Mouse (Mus musculus) CH12.LX (cell line): Measurements from ENCODE around the gene Dync1i1. TPM values are rescaled to one million over a fixed set of nuclear protein-coding genes. Genes with fewer than 3 reads are reported as not detected.

Experiments used
- DNase-seq: peaks from one replicate; pipeline ENCODE4 v3.0.0-alpha.2; 2013; ENCODE audit errors: extremely low read depth
- H3K27ac ChIP-seq: 2 replicates; pipeline ENCODE4 v1.5.1; 2012; ENCODE audit warnings: low read depth, mild to moderate bottlenecking, control low read depth, moderate library complexity; ENCODE audit not compliant: insufficient read depth
- H3K27me3 ChIP-seq: replicated peaks from 2 replicates; pipeline ENCODE3; 2012; ENCODE audit warnings: inconsistent platforms
- H3K36me3 ChIP-seq, 2 experiments: replicated peaks in 1 of 2; 2 replicates each; pipeline versions ENCODE3 to v1.6.1; 2012; ENCODE audit warnings: inconsistent platforms in 1 of 2, low read length in 1 of 2, mild to moderate bottlenecking in 1 of 2, mixed read lengths in 1 of 2, moderate library complexity in 1 of 2; ENCODE audit not compliant: control insufficient read depth in 1 of 2, insufficient read depth in 1 of 2
- H3K4me1 ChIP-seq, 2 experiments: 2 replicates each; pipeline ENCODE4 v1.6.1; 2012; ENCODE audit warnings: inconsistent platforms in 1 of 2, moderate library complexity in 1 of 2; ENCODE audit not compliant: insufficient read depth in 2 of 2, control insufficient read depth in 1 of 2
- H3K4me2 ChIP-seq: 2 replicates; pipeline ENCODE4 v1.6.1; 2012; ENCODE audit warnings: low read depth, mild to moderate bottlenecking, control low read depth; ENCODE audit not compliant: poor library complexity, insufficient read depth, severe bottlenecking
- H3K4me3 ChIP-seq, 3 experiments: fragments of 150-350 bp in 1 of 3; sonication (generic) in 1 of 3; replicated peaks in 1 of 3; 2 replicates each; pipeline versions ENCODE3 to v1.5.1; 2011 to 2012; ENCODE audit warnings: low read depth in 2 of 3, low read length in 2 of 3, mild to moderate bottlenecking in 2 of 3, moderate library complexity in 2 of 3, control low read depth in 1 of 3, improper control_type of control experiment in 1 of 3, inconsistent platforms in 1 of 3, mixed read lengths in 1 of 3; ENCODE audit not compliant: poor library complexity in 1 of 3
- H3K79me2 ChIP-seq: replicated peaks from 2 replicates; pipeline ENCODE4 v1.6.1; 2012; ENCODE audit warnings: mild to moderate bottlenecking, moderate library complexity; ENCODE audit not compliant: control insufficient read depth, poor library complexity, insufficient read depth, severe bottlenecking; ENCODE audit errors: extremely low read depth
- H3K9ac ChIP-seq: 2 replicates; pipeline ENCODE4 v1.6.1; 2012; ENCODE audit warnings: low read depth, mild to moderate bottlenecking, control low read depth, moderate library complexity; ENCODE audit not compliant: insufficient read depth
- H3K9me3 ChIP-seq: replicated peaks from 2 replicates; pipeline ENCODE3; 2012; ENCODE audit warnings: low read length, inconsistent platforms, mixed read lengths
- E2F4 ChIP-seq: IDR thresholded peaks from 2 replicates; pipeline ENCODE4 v1.6.1; 2011; ENCODE audit warnings: low read depth, low read length, improper control_type of control experiment; ENCODE audit not compliant: insufficient replicate concordance
- ETS1 ChIP-seq: conservative IDR thresholded peaks from 2 replicates; pipeline ENCODE4 v1.6.1; 2012; ENCODE audit warnings: low read depth, mild to moderate bottlenecking, inconsistent platforms, low read length, improper control_type of control experiment, moderate library complexity
- JUN ChIP-seq: IDR thresholded peaks from 2 replicates; pipeline ENCODE4 v1.6.1; 2011; ENCODE audit warnings: low read depth, mild to moderate bottlenecking, low read length, improper control_type of control experiment, moderate library complexity; ENCODE audit not compliant: insufficient read depth
- JUND ChIP-seq: conservative IDR thresholded peaks from 2 replicates; pipeline ENCODE4 v1.6.1; 2011; ENCODE audit warnings: low read depth, low read length, improper control_type of control experiment
- MAX ChIP-seq: IDR thresholded peaks from 2 replicates; pipeline ENCODE4 v1.6.1; 2011; ENCODE audit warnings: low read length, improper control_type of control experiment
- MEF2A ChIP-seq: IDR thresholded peaks from 2 replicates; pipeline ENCODE4 v1.6.1; 2014; ENCODE audit warnings: low read depth, mild to moderate bottlenecking, inconsistent platforms, low read length, improper control_type of control experiment, borderline replicate concordance
- RAD21 ChIP-seq: IDR thresholded peaks from 2 replicates; pipeline ENCODE4 v1.6.1; 2011; ENCODE audit warnings: low read depth, mild to moderate bottlenecking, low read length, improper control_type of control experiment, moderate library complexity
- SMC3 ChIP-seq: IDR thresholded peaks from 2 replicates; pipeline ENCODE4 v1.6.1; 2011; ENCODE audit warnings: low read depth, low read length, improper control_type of control experiment
- TBP ChIP-seq: conservative IDR thresholded peaks from 2 replicates; pipeline ENCODE4 v1.6.1; 2011; ENCODE audit warnings: low read depth, low read length, improper control_type of control experiment
- TCF12 ChIP-seq: IDR thresholded peaks from 2 replicates; pipeline ENCODE4 v1.6.1; 2014; ENCODE audit warnings: low read depth, mild to moderate bottlenecking, inconsistent platforms, low read length, improper control_type of control experiment
- ZKSCAN1 ChIP-seq: IDR thresholded peaks from 2 replicates; pipeline ENCODE4 v1.6.1; 2012; ENCODE audit warnings: low read depth, inconsistent platforms, low read length, improper control_type of control experiment, borderline replicate concordance
- ZMIZ1 ChIP-seq: IDR thresholded peaks from 2 replicates; pipeline ENCODE4 v1.6.1; 2012; ENCODE audit warnings: low read depth, mild to moderate bottlenecking, inconsistent platforms, low read length, improper control_type of control experiment
- dilution Hi-C: fragments of 300-500 bp; cut with MboI; formaldehyde crosslinking; loops from 2 replicates; pipeline ENCODE4 v1.14.3; 2020; ENCODE audit warnings: low sequenced_read_pairs; ENCODE audit not compliant: extremely low pct_unique_long_range_greater_than_20kb, extremely low pct_ligation_motif_present
- in situ Hi-C: fragments of 300-500 bp; cut with MboI; formaldehyde crosslinking; loops from 3 replicates; pipeline ENCODE4 v1.14.3; 2019; ENCODE audit warnings: low sequenced_read_pairs, low pct_ligation_motif_present, low pct_unique_long_range_greater_than_20kb, mixed read lengths
- polyA plus RNA-seq: library from polyadenylated mRNA; unstranded; fragments of >175 nt; gene quantifications from 2 replicates; pipeline ENCODE4 v1.2.1, GENCODE M21; 2012; ENCODE audit warnings: low read depth; ENCODE audit not compliant: insufficient read length
- total RNA-seq, 2 experiments: library from RNA; depleted of rRNA; stranded (reverse); fragments of 300-350 nt in 1 of 2; fragments of >200 nt in 1 of 2; gene quantifications; 2 replicates each; pipeline ENCODE4 v1.2.3; 2012 to 2014

Dync1i1 gene
- total and polyA plus RNA-seq, 3 experiments, result not detected

- no peaks in the 10 kb centered on the region for H3K79me2 ChIP-seq
- no peak overlapping the region for H3K4me2 ChIP-seq
- H3K27me3 ChIP-seq, result no peaks in the 10 kb centered on the region
- in situ Hi-C loops (no loop called here), dilution Hi-C loops (no loop called here)
- DNase-seq, result no peak
- H3K27ac ChIP-seq, result no peak overlapping the region
- no peaks in the 10 kb centered on the region; a peak in 1 of 4 replicates for H3K4me1 ChIP-seq
- no peaks in the 10 kb centered on the region for H3K9me3 ChIP-seq
- TF ChIP-seq ETS1, result no peak
- no peak for TF ChIP-seq ZMIZ1
- no peak for TF ChIP-seq SMC3
- TF ChIP-seq MEF2A, result no peak
- TF ChIP-seq, all 38 proteins: peak for 0
- Histone ChIP-seq H3K9ac (no peak overlapping the region), H3K4me3 (no peak overlapping the region), H3K36me3 (no peaks in the 10 kb centered on the region)
These were observed 82.6 kb downstream of the Dync1i1 start for GRCm38 (mm10) chr6:5808008-5808421.

DNA sequence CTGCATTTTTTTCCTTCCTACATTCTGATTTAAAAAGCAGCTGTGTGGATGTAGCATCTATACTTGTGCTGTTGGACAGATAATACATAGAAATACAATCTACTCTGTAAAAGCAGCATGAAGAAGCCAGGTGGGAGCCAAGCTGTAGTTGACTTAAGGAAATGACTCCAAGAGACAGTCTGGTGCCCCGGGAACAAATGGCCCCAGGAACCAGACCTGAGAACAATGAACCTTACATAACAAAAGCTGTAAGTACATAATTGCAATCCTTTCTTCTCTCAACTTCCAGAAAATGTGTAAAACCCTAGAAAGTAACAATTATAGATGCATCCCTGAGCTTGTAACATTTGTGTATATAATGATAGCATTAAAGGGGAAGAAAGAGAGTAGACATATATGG lies 86.6 kb downstream of the Dync1i1 start:
- no peak for DNase-seq
- no peaks in the 10 kb centered on the region; a peak in 1 of 4 replicates for H3K4me1 ChIP-seq
- H3K4me2 ChIP-seq, result no peak overlapping the region
- TF ChIP-seq JUN, result no peak
- no peak for TF ChIP-seq TBP
- TF ChIP-seq RAD21, result no peak
- no peak for TF ChIP-seq ZKSCAN1
- TF ChIP-seq TCF12, result no peak
- TF ChIP-seq MEF2A, result no peak
- in situ Hi-C loops (no loop called here), dilution Hi-C loops (no loop called here)
- no peak overlapping the region for H3K9ac ChIP-seq
- no peaks in the 10 kb centered on the region for H3K36me3 ChIP-seq
- no peak overlapping the region for H3K27ac ChIP-seq
- H3K4me3 ChIP-seq, result no peak overlapping the region
- H3K79me2 ChIP-seq, result no peaks in the 10 kb centered on the region
- H3K9me3 ChIP-seq, result no peaks in the 10 kb centered on the region
- H3K27me3 ChIP-seq, result no peaks in the 10 kb centered on the region

- dilution Hi-C loops, result no loop called here
These were observed 94.2 kb downstream of the Dync1i1 start for GRCm38 (mm10) chr6:5819674-5820073.

More at GRCm38 (mm10) chr6:5819674-5820073, 94.2 kb downstream of the Dync1i1 start:
- H3K4me3 ChIP-seq, result no peak overlapping the region
- in situ Hi-C loops, result no loop called here
- H3K4me2 ChIP-seq, result no peak overlapping the region
- TF ChIP-seq E2F4 (no peak), JUND (no peak), MAX (no peak)
- no peaks in the 10 kb centered on the region for H3K36me3 ChIP-seq
- H3K27ac ChIP-seq, result no peak overlapping the region
- H3K4me1 ChIP-seq, result no peaks in the 10 kb centered on the region
- no peaks in the 10 kb centered on the region for H3K9me3 ChIP-seq
- no peak overlapping the region for H3K9ac ChIP-seq
- H3K79me2 ChIP-seq, result no peaks in the 10 kb centered on the region
- DNase-seq, result no peak
- no peaks in the 10 kb centered on the region for H3K27me3 ChIP-seq
